In the genomic region with DNA sequence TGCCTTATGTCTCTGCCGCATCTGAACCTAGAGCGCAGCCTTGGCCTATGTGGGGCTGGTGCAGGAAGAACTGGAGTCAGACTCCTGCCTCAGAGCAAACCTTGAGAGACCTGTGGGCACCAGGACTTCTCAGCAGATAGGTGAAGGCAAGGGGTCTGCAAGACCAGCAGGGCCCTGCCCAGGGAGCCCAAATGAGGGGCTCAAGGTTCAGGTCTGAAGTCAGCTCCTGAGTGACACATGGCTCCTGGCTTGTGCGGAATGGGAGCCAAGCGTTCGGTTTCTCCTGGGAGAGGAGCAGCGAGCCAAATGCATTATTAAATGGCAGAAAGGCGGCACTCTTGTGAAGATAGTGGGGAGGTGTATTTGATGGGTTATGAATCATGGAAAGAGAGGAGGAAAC, we compare ENCODE assay signal across 12 mouse cellular contexts. TPM values are rescaled to one million over a fixed set of nuclear protein-coding genes. Genes with fewer than 3 reads are reported as not detected.
DNase-seq lines count a peak whose midpoint lies in the region; ATAC-seq and TF ChIP-seq lines count a peak whose summit lies in the region.
"Had no signal": no experiment of that assay in that cellular context is flagged by ENCODE, and none has a peak within 500 bp of the region (broad histone marks: within the 10 kb centered on the region; RNA-seq: fewer than 3 reads in every experiment).

No protein-coding gene starts in this region.

- TF ChIP-seq CTCF in ES-Bruce4 (IDR thresholded peaks at IDR 0.05; ENCODE audit: low read depth, low read length) = no peak

- 0 out of 2 replicates have a peak overlapping the region, but pooled peaks have one; percentile 7 for H3K27ac ChIP-seq in intestine, embryonic 15.5 days
- no peak overlapping the region for H3K27ac ChIP-seq in intestine, embryonic 16.5 days (ENCODE audit: low read length)
- H3K27ac ChIP-seq in ES-Bruce4 (ENCODE audit: insufficient read depth, low read length) = no peak overlapping the region
- H3K27ac ChIP-seq in forebrain, embryonic 13.5 days = peak overlapping the region; percentile 49
- H3K27ac ChIP-seq: lung, embryonic 15.5 days had no signal

- peak; percentile 64 for DNase-seq in cerebellum, adult 11-12 months
- no peak for DNase-seq in adrenal gland, postnatal 10 days
- DNase-seq in adrenal gland, adult 18-20 months (ENCODE audit: low spot score in 2 of 2) = no peak
- DNase-seq: midbrain, embryonic 14.5 days; thymus, postnatal 25 days had no signal

- peaks cover 73% of the 10 kb centered on the region for H3K4me1 ChIP-seq in intestine, embryonic 15.5 days (replicated peaks)
- H3K4me1 ChIP-seq in intestine, embryonic 16.5 days (ENCODE audit: control insufficient read depth, insufficient read depth, low read length) = peaks cover 59% of the 10 kb centered on the region
- peaks cover 27% of the 10 kb centered on the region for H3K4me1 ChIP-seq in ES-Bruce4 (ENCODE audit: control insufficient read depth, insufficient read depth, low read length)
- H3K4me1 ChIP-seq in forebrain, embryonic 13.5 days = peaks cover 35% of the 10 kb centered on the region

- H3K9ac ChIP-seq in intestine, embryonic 15.5 days = no peak overlapping the region
- H3K9ac ChIP-seq in intestine, embryonic 16.5 days (ENCODE audit: low read depth, low read length) = no peak overlapping the region
- 0 out of 2 replicates have a peak overlapping the region, but pooled peaks have one; percentile 0 for H3K9ac ChIP-seq in ES-Bruce4 (ENCODE audit: low read depth, poor library complexity, severe bottlenecking)
- H3K9ac ChIP-seq in forebrain, embryonic 13.5 days = no peak overlapping the region
- H3K9ac ChIP-seq: lung, embryonic 15.5 days had no signal

- no peaks in the 10 kb centered on the region for H3K9me3 ChIP-seq in intestine, embryonic 15.5 days
- H3K9me3 ChIP-seq in intestine, embryonic 16.5 days (ENCODE audit: control insufficient read depth, low read length) = no peaks in the 10 kb centered on the region
- H3K9me3 ChIP-seq in ES-Bruce4 (replicated peaks; ENCODE audit: control insufficient read depth, insufficient read depth, low read length, poor library complexity, severe bottlenecking) = no peaks in the 10 kb centered on the region
- no peaks in the 10 kb centered on the region for H3K9me3 ChIP-seq in forebrain, embryonic 13.5 days (replicated peaks)
- H3K9me3 ChIP-seq: lung, embryonic 15.5 days had no signal

- no peak overlapping the region for H3K4me2 ChIP-seq in intestine, embryonic 15.5 days (replicated peaks)
- H3K4me2 ChIP-seq in intestine, embryonic 16.5 days (ENCODE audit: low read depth, low read length) = no peak overlapping the region
- H3K4me2 ChIP-seq in forebrain, embryonic 13.5 days = no peak overlapping the region
- H3K4me2 ChIP-seq: lung, embryonic 15.5 days had no signal

- H3K4me3 ChIP-seq in intestine, embryonic 15.5 days (replicated peaks) = no peak overlapping the region
- H3K4me3 ChIP-seq in intestine, embryonic 16.5 days (ENCODE audit: low read length) = no peak overlapping the region
- H3K4me3 ChIP-seq in ES-Bruce4 (ENCODE audit: low read depth, low read length) = peak overlapping the region; percentile 32
- H3K4me3 ChIP-seq in forebrain, embryonic 13.5 days = no peak overlapping the region
- H3K4me3 ChIP-seq: lung, embryonic 15.5 days had no signal

- H3K27me3 ChIP-seq in intestine, embryonic 15.5 days (replicated peaks) = no peaks in the 10 kb centered on the region
- no peaks in the 10 kb centered on the region for H3K27me3 ChIP-seq in intestine, embryonic 16.5 days (replicated peaks; ENCODE audit: control insufficient read depth, insufficient read depth, low read length)
- no peaks in the 10 kb centered on the region for H3K27me3 ChIP-seq in ES-Bruce4 (ENCODE audit: control insufficient read depth, insufficient read depth, low read length, poor library complexity, severe bottlenecking)
- no peaks in the 10 kb centered on the region for H3K27me3 ChIP-seq in forebrain, embryonic 13.5 days
- H3K27me3 ChIP-seq: lung, embryonic 15.5 days had no signal

- no peaks in the 10 kb centered on the region for H3K36me3 ChIP-seq in intestine, embryonic 15.5 days
- H3K36me3 ChIP-seq in intestine, embryonic 16.5 days (ENCODE audit: control insufficient read depth, insufficient read depth, low read length) = no peaks in the 10 kb centered on the region
- no peaks in the 10 kb centered on the region for H3K36me3 ChIP-seq in ES-Bruce4 (ENCODE audit: control insufficient read depth, insufficient read depth, low read length, poor library complexity, severe bottlenecking)
- no peaks in the 10 kb centered on the region for H3K36me3 ChIP-seq in forebrain, embryonic 13.5 days (ENCODE audit: poor library complexity, severe bottlenecking)
- H3K36me3 ChIP-seq: lung, embryonic 15.5 days had no signal

- no peak for ATAC-seq in cerebellum, adult (ENCODE audit: insufficient number of reproducible peaks, low FRiP score, low TSS enrichment)
- no peak for ATAC-seq in intestine, embryonic 15.5 days
- ATAC-seq in intestine, embryonic 16.5 days = no peak
- ATAC-seq in forebrain, embryonic 13.5 days = peak; percentile 6; the same call in 1 of the 2 replicates
- ATAC-seq: inflammation-experienced regulatory T-cells, adult 6 months had no signal

- no peak for TF ChIP-seq EP300 in ES-Bruce4 (IDR thresholded peaks at IDR 0.05; ENCODE audit: insufficient read depth, low read depth, low read length)

- TF ChIP-seq POLR2A in ES-Bruce4 (IDR thresholded peaks at IDR 0.05; ENCODE audit: insufficient read depth, low read length) = no peak

- WGBS in intestine, embryonic 15.5 days = 90% methylated on average over 7 of the region's 7 CpGs
- 80% methylated on average over 7 of the region's 7 CpGs for WGBS in intestine, embryonic 16.5 days
- WGBS in forebrain, embryonic 13.5 days = 74% methylated on average over 7 of the region's 7 CpGs

RNA-seq across cellular contexts. Expression of a gene that starts 52.9 kb away (rescaled TPM):
- polyA plus RNA-seq in intestine, embryonic 15.5 days (2015; fragmentation: Nextera tagmentation; extraction: Ambion mirVana) = 52.7 and 54.9 TPM in 2 replicates
- 27.0 and 28.7 TPM in 2 replicates for polyA plus RNA-seq in intestine, embryonic 16.5 days (2015; fragmentation: Nextera tagmentation; extraction: Ambion mirVana)
- 29.4 and 37.3 TPM in 2 replicates for polyA plus RNA-seq in ES-Bruce4 (2011; ENCODE audit: insufficient read depth, insufficient read length, low read depth, missing spikeins)
- 27.4 and 27.6 TPM in 2 replicates for polyA plus RNA-seq in forebrain, embryonic 13.5 days (2015; fragmentation: Nextera tagmentation; extraction: Ambion mirVana)
- total RNA-seq in adrenal gland, postnatal 10 days (2021) = 10 to 100 TPM; 55.2 to 69.6 TPM
- total RNA-seq in adrenal gland, adult 18-20 months (2021) = 10 to 100 TPM; 43.5 to 87.3 TPM

Comparison
In these comparisons a context has a peak if more than half of its experiments do, and no peak if none do; other contexts are left out.
1. H3K27ac ChIP-seq: peak in intestine, embryonic 15.5 days (single experiment) and forebrain, embryonic 13.5 days (single experiment); none in intestine, embryonic 16.5 days (single experiment) and ES-Bruce4 (single experiment).